Mouse (Mus musculus) thymus, adult 2 months (tissue): Measurements from ENCODE around the gene Ak9.

Experiments used
- CTCF ChIP-seq: fragments of 200-500 bp; IDR thresholded peaks from 2 replicates; pipeline ENCODE4 v1.5.1; 2012; ENCODE audit warnings: mild to moderate bottlenecking, control low read depth, low read length, moderate library complexity, borderline replicate concordance; ENCODE audit not compliant: control insufficient read depth, poor library complexity, insufficient read depth; ENCODE audit errors: extremely low read depth
- POLR2A ChIP-seq: fragments of 200-500 bp; IDR thresholded peaks from 2 replicates; pipeline ENCODE4 v1.6.1; 2012; ENCODE audit warnings: mild to moderate bottlenecking, low read length, control low read depth, moderate library complexity; ENCODE audit not compliant: control insufficient read depth, poor library complexity, insufficient read depth; ENCODE audit errors: extremely low read depth

- TF ChIP-seq POLR2A (no peak), CTCF (no peak)
Observed at GRCm38 (mm10) chr10:41380466-41380865, 76.7 kb downstream of the Ak9 start.
